Mouse (Mus musculus) forebrain, postnatal 0 days (tissue): ENCODE results near the gene Ucn3. TPM values are rescaled to one million over a fixed set of nuclear protein-coding genes. Genes with fewer than 3 reads are reported as not detected.
"Not testable (repeated sequence)": the region's sequence is repeated elsewhere in the genome, so short reads cannot be mapped to it uniquely, and the experiment has no call there.

Experiments
- ATAC-seq: fragments of 200-750 bp; cut with Nextera tagmentation; 2 replicates; pipeline ENCODE4 v1.8.0; 2017; ENCODE audit warnings: mild to moderate bottlenecking, moderate library complexity
- DNase-seq: peaks from one replicate; pipeline ENCODE4 v3.0.0-alpha.2; 2015
- H3K27ac ChIP-seq: fragments of 300-500 bp; sonication (generic); 2 replicates; pipeline ENCODE4 v1.5.1; 2014; ENCODE audit warnings: low read depth, mild to moderate bottlenecking, antibody characterized with exemption, low read length, moderate library complexity, mixed read lengths
- H3K27me3 ChIP-seq: fragments of 300-500 bp; sonication (generic); 2 replicates; pipeline ENCODE4 v1.6.1; 2014; ENCODE audit warnings: mild to moderate bottlenecking, low read length, mixed read lengths; ENCODE audit not compliant: insufficient read depth
- H3K36me3 ChIP-seq: fragments of 300-500 bp; sonication (generic); 2 replicates; pipeline ENCODE4 v1.6.1; 2014; ENCODE audit warnings: mild to moderate bottlenecking, moderate library complexity; ENCODE audit not compliant: insufficient read depth
- H3K4me1 ChIP-seq: fragments of 300-500 bp; sonication (generic); 2 replicates; pipeline ENCODE4 v1.6.1; 2014; ENCODE audit warnings: antibody characterized with exemption; ENCODE audit not compliant: insufficient read depth
- H3K4me2 ChIP-seq: fragments of 300-500 bp; sonication (generic); 2 replicates; pipeline ENCODE4 v1.6.1; 2014; ENCODE audit warnings: low read depth, mild to moderate bottlenecking, moderate library complexity
- H3K4me3 ChIP-seq: fragments of 300-500 bp; sonication (generic); 2 replicates; pipeline ENCODE4 v1.5.1; 2014; ENCODE audit warnings: low read depth, low read length, mixed read lengths
- H3K9ac ChIP-seq: fragments of 300-500 bp; sonication (generic); 2 replicates; pipeline ENCODE4 v1.6.1; 2014; ENCODE audit warnings: mild to moderate bottlenecking
- H3K9me3 ChIP-seq: fragments of 300-500 bp; sonication (generic); 2 replicates; pipeline ENCODE4 v1.6.1; 2016; ENCODE audit warnings: low read length
- CTCF ChIP-seq: sonication (generic); IDR thresholded peaks from 2 replicates; pipeline ENCODE4 v1.5.1; 2016; ENCODE audit warnings: antibody characterized with exemption, control low read depth, low read depth
- WGBS: fragments of 180-500 bp; shearing (Covaris S2); extraction: QIAGEN DNeasy Blood & Tissue Kit; methylation state at CpG from one replicate; pipeline ENCODE4 v1.1.7; 2014; 5-methylcytosine and 5-hydroxymethylcytosine counted together
- polyA plus RNA-seq: library from polyadenylated mRNA; unstranded; fragments of >200 nt; fragmentation: Nextera tagmentation; extraction: Ambion mirVana; gene quantifications from 2 replicates; pipeline ENCODE4 v1.2.1, GENCODE M21; 2015
- total RNA-seq: library from RNA; depleted of rRNA; stranded (reverse); fragments of >200 nt; gene quantifications from 2 replicates; pipeline ENCODE4 v1.2.3, GENCODE M21; 2014

Gene Ucn3
- total and polyA plus RNA-seq, 2 experiments from 2014 or later: 0.57 to 0.77 TPM

- 90% methylated on average over 6 of the region's 6 CpGs for WGBS
- Histone ChIP-seq H3K4me2 (no peak overlapping the region), H3K4me1 (no peaks in the 10 kb centered on the region), H3K27ac (no peak overlapping the region), H3K4me3 (no peak overlapping the region), H3K9ac (no peak overlapping the region), H3K27me3 (no peaks in the 10 kb centered on the region), H3K9me3 (no peaks in the 10 kb centered on the region), H3K36me3 (no peaks in the 10 kb centered on the region)
- DNase-seq (no peak), ATAC-seq (no peak)
- no peak for TF ChIP-seq CTCF
These were observed 37.9 kb downstream of the Ucn3 start for GRCm38 (mm10) chr13:3907151-3907696.

DNA sequence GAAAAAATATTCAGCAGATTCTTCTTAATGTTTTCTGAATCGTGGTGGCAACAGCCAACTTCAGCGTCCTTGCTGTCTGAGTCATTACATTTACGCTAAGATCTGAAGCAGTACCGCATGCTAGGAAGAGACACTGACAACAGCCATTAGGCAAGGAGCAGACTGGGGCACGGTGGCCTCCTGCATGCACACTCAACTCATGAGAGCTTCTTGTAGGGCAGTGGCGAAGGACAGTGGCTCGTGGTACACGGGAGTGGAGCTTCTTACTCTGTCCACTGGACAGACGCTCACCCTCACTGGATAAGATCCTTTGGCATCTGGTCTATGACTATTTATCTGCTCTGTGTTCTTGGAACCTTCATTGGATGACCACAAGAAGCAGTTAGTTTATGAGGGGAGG lies 45.8 kb downstream of the Ucn3 start:
- Histone ChIP-seq H3K27ac (no peak overlapping the region), H3K27me3 (no peaks in the 10 kb centered on the region), H3K4me1 (no peaks in the 10 kb centered on the region), H3K4me2 (no peak overlapping the region), H3K4me3 (no peak overlapping the region), H3K9me3 (no peaks in the 10 kb centered on the region), H3K9ac (no peak overlapping the region), H3K36me3 (no peaks in the 10 kb centered on the region)
- DNase-seq (no peak), ATAC-seq (no peak)
- TF ChIP-seq CTCF: no peak
- WGBS: 93% methylated on average over 9 of the region's 9 CpGs

GRCm38 (mm10) chr13:3898202-3898601 lies 46.9 kb downstream of the Ucn3 start:
- not testable (repeated sequence) for H3K4me2 ChIP-seq, ATAC-seq, H3K9me3 ChIP-seq, H3K27me3 ChIP-seq, H3K27ac ChIP-seq, H3K36me3 ChIP-seq, H3K9ac ChIP-seq, H3K4me1 ChIP-seq, DNase-seq, H3K4me3 ChIP-seq
- 97% methylated on average over 5 of the region's 5 CpGs for whole genome bisulfite sequencing

GRCm38 (mm10) chr13:3896913-3897312 lies 48.2 kb downstream of the Ucn3 start:
- no peaks in the 10 kb centered on the region for H3K27me3 ChIP-seq
- no peak overlapping the region for H3K9ac ChIP-seq
- H3K36me3 ChIP-seq: no peaks in the 10 kb centered on the region
- H3K4me2 ChIP-seq: no peak overlapping the region
- WGBS: 32% methylated on average over 5 of the region's 5 CpGs
- H3K4me3 ChIP-seq: no peak overlapping the region
- H3K27ac ChIP-seq: no peak overlapping the region
- H3K4me1 ChIP-seq: no peaks in the 10 kb centered on the region
- no peak for ATAC-seq
- TF ChIP-seq CTCF: peak; percentile 93
- H3K9me3 ChIP-seq: no peaks in the 10 kb centered on the region
- peak; percentile 86 for DNase-seq

- TF ChIP-seq CTCF: no peak
- 91% methylated on average over 6 of the region's 6 CpGs for WGBS
- Histone ChIP-seq H3K4me1 (no peaks in the 10 kb centered on the region), H3K9me3 (no peaks in the 10 kb centered on the region), H3K4me2 (no peak overlapping the region), H3K9ac (no peak overlapping the region), H3K27ac (no peak overlapping the region), H3K27me3 (no peaks in the 10 kb centered on the region), H3K4me3 (no peak overlapping the region), H3K36me3 (no peaks in the 10 kb centered on the region)
- no peak for DNase-seq
- ATAC-seq: no peak
These were observed 49.1 kb downstream of the Ucn3 start for GRCm38 (mm10) chr13:3896032-3896431.

DNA sequence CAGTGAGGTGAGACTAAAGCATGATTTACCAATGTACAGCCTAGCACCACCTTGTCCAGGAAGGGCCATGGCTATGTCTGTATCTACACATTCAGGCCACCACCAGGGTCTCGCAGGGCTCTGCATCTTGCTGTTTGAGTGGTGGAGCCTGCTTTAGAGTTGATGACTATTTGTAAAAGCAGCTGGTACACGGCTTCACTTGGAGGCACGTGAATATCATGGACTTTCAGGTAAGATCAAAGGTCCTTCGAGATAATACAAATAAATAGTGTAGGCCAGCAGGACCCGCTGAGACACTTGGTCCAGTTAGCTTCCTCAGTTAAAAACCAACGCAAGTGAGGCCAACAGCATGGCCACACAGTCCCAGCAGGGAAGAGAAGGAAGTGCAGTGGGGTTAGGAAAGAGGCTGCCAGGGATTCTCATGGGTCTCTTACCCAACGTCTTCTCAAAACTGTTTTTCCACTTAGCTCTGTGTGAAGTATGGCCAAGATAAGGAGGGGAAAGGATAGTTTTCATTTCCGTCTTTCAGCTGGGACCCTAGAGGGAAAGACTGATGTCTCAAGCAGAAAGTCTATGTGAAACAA lies 49.7 kb downstream of the Ucn3 start:
- ATAC-seq: no peak
- Histone ChIP-seq H3K4me1 (no peaks in the 10 kb centered on the region), H3K36me3 (no peaks in the 10 kb centered on the region), H3K27ac (no peak overlapping the region), H3K27me3 (no peaks in the 10 kb centered on the region), H3K9me3 (no peaks in the 10 kb centered on the region), H3K4me2 (no peak overlapping the region), H3K9ac (no peak overlapping the region), H3K4me3 (no peak overlapping the region)
- 90% methylated on average over 8 of the region's 8 CpGs for WGBS
- no peak for DNase-seq
- no peak for TF ChIP-seq CTCF

- Histone ChIP-seq H3K36me3 (no peaks in the 10 kb centered on the region), H3K9ac (no peak overlapping the region), H3K4me1 (no peaks in the 10 kb centered on the region), H3K27me3 (no peaks in the 10 kb centered on the region), H3K9me3 (no peaks in the 10 kb centered on the region), H3K27ac (no peak overlapping the region), H3K4me2 (no peak overlapping the region), H3K4me3 (no peak overlapping the region)
- ATAC-seq (no peak), DNase-seq (no peak)
- TF ChIP-seq CTCF: no peak
- WGBS: 75% methylated on average over 8 of the region's 8 CpGs
These were observed 50.6 kb downstream of the Ucn3 start for GRCm38 (mm10) chr13:3894549-3894948.
